Mouse (Mus musculus) heart, postnatal 0 days (tissue): Measurements from ENCODE around the gene Trpc5os.

Experiments
- CTCF ChIP-seq: IDR thresholded peaks from 2 replicates; pipeline ENCODE4 v1.5.1; 2016; ENCODE audit warnings: antibody characterized with exemption, control low read depth, low read depth
- EP300 ChIP-seq: IDR thresholded peaks from 2 replicates; pipeline ENCODE4 v1.6.1; 2016; ENCODE audit warnings: antibody characterized with exemption, low read depth

GRCm38 (mm10) chrX:144464416-144464815, 8.0 kb downstream of the Trpc5os start:
- TF ChIP-seq CTCF: no peak
- TF ChIP-seq EP300: no peak
